Mouse (Mus musculus) layer of hippocampus, postnatal 10 days (tissue): ENCODE results near the gene Cfap61. TPM values are rescaled to one million over a fixed set of nuclear protein-coding genes. Genes with fewer than 3 reads are reported as not detected.

ENCODE experiments used
- DNase-seq, 2 experiments: peaks; one replicate each; pipeline ENCODE4 v3.0.0; 2021; ENCODE audit warnings: low spot score in 2 of 2
- total RNA-seq, 2 experiments: library from RNA; stranded (reverse); gene quantifications; 2 replicates each; pipeline ENCODE4 v1.2.3; 2021

Cfap61 gene
- total RNA-seq, 2 experiments from 2014 or later, result 3.6 to 4.1 TPM

DNA sequence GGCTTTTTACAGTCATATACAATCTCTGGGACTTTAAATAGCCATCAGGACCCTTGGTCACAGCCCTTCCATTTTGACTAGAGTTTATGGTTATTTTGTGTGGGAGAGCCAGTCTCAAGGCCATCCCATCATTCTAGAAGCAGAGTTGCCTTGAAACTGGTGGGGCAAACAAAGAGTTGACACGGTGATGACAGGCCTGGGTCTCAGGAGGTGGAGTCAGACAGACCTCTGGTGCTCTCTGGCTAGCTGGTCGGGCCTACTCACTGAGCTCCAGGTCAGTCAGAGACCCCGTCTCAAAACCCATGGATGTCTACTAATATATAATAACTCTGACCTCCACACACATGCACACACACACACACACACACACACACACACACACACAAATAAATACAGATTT is 206.1 kb downstream of the Cfap61 start:
- no peak for DNase-seq

- no peak for DNase-seq
These were observed 212.7 kb downstream of the Cfap61 start for GRCm38 (mm10) chr2:146147306-146147705.

DNA sequence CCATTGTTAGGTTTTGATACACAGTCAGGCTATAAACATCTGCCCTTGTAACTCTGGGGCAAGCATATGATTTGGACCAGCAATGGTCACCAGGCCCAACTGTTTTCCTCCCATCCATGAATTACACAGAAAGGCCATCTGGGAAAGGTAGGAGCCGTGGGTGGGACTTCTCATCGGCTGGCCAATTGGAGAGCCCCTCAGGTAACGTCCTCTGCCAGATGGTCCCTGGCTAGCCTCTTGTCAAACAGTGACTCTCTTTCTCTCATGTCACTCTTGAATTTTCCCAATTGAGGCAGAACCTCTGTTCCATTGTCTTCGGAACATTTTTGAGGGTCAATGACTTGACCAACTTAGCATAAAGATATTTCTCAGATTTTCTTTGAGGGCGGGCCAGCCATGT is 213.2 kb downstream of the Cfap61 start:
- no peak for DNase-seq

- DNase-seq, result no peak
These were observed 214.8 kb downstream of the Cfap61 start for GRCm38 (mm10) chr2:146149206-146149974.

DNA sequence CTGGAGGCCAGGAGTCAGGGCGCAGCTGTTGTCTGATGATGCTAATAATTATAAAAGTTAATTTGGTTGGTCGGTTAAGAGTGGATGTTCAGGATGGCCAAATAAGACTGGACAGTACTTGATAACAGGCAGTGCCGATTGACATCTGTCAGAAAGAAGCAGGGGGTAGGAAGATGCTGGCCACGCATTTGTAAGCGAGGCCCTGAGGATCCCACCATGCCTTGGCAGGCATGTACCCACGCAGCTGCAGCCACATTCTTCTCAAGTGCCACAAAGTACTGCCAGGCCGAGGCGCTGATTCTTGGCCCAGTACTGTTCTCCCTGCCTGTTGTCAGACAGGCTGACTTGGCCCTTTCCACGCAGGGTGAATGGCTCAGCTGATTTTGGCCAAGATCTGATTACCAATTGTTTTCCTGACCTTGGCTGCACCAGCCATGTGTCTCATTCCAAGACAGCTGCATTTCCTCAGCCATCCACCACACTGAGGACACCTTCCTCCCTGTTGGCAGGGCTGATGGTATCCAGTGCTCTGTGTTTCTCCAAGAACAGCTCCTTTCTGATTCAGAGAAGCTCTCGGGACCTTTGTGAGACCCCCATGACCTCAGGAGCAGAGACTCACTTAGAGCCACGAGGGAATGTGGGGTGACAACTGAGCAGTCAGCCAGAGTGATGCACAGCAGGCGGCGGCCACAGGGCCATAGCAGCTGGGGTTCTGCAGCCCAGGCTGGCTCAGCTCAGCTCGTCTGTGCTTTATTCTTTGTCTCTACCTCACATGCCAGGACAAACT is 233.6 kb downstream of the Cfap61 start:
- DNase-seq, result no peak

GRCm38 (mm10) chr2:146169492-146169891 is 234.9 kb downstream of the Cfap61 start:
- DNase-seq, result no peak

DNA sequence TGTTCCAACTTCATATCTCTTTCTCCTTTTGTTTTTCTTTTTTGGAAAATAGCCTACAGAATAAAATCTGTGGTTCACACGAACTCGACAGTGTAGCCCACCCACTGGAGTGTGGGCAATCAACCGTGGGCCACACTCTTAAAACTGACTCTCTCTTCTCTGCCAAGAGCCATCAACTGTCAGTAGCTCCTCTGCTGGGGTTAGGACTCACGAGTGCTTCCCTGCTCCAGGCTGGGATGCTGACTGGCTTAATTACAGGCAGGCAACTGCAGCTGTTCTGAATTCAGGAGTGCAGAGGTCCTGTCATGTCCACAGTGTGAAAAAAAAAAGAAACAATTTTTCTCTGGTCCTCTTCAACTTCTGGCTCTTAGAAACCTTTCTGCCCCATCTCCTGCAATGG is 237.5 kb downstream of the Cfap61 start:
- DNase-seq, result no peak

- peak in 1 of 2 experiments; percentile 14 for DNase-seq
These were observed 239.6 kb downstream of the Cfap61 start for GRCm38 (mm10) chr2:146174173-146174572.

- DNase-seq, result no peak
These were observed 244.1 kb downstream of the Cfap61 start for GRCm38 (mm10) chr2:146178718-146179117.

DNA sequence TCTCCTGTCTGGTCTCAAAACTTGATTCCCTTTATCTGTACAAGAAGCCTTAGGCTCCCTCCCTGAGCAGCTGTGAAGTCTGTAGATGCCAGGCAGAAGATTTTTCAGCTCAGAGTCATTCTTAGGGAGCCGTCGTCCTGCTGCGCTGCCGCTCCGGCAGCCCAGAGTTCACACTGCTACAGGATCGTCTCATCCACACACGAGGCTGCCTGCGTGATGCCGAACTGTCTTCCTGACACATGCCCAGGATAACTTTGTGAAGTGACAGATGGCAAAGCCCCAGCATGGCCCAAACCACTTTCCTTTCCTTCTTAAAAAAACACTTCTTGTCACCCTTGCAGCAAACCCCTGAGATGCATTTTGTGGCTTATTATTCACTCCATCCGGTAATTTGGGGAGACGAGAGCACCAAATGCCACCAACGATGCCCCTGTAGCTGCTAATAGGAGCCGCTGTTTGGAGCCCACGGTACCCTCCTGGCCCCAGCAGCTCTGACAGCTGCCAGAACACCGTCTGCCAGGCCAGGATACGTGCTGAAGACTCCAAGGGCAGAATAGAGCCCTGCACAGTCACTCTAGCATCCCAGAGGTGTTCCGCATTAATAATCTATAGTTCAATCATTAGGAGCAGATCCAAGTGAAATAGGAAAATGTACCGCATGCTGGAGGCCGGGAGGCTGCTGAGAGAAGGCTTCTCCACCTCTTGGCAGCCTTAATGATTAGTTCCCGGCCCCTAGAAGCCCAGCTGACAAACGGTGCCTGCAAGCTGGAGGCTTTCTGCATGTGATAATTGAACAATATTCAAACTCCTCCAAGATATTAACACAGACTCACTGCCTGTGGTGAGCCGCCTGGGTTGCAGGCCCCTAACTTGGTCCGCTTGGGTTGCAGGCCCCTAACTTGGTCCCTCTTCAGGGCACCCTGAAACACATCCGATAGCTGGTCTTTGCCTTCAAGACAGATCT is 249.5 kb downstream of the Cfap61 start:
- no peak for DNase-seq

DNA sequence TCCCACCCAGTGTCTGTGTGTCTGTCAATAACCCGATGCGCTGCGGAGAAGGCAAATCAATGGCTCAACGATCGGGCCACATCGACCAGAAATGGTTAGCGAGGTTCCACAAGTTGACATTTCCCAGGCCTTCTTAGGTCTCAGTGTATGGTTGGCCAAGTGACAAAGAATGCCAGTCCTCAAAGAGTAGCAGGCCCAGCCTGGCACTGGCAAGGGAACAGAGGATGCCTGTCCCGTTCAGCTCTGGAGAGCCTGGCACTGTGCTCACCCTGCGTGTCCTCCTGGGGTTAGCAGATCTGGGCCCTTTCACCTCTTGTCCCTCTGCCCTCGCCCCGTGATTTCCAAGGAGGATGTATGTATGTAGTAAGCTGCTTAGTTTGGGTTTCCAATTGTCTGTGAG is 261.5 kb downstream of the Cfap61 start:
- no peak for DNase-seq

DNA sequence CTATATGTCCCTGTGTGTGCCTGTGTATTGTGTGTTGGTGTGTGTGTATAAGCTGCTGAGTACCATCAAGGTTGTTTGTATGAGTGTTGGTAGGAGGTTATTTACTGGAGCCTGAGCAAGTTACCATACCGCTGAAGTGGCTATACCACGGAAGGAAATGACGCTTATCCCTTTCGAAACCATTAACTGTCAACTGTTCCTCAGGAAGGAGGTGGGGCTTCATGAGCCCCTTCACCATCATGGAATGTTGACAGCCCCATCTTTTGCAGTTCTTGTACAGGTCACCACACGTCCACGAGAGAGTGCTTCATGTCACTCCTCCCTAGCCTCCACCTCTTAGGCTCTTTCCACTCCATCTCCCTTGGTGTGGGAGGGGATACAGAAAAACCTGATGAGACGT is 263.4 kb downstream of the Cfap61 start:
- DNase-seq, result no peak

DNA sequence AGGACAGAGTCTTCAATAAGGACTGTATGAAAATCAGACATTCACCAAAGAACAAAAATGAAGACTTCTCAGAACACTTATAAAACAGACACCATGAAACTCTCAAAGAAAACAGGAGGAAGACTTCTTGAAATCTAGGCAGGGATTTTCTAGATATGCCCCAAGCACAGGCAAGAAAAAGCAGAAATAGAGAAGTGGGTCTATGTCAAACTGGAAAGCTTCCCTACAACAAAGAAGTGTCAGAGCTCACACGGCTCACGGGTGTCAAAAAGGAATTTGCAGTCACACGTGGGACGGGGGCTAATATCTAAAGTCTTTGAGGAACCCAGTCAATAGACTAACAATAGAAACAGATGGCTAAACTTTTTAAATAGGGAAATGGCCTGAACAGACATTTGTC is 276.4 kb downstream of the Cfap61 start:
- DNase-seq, result no peak

- DNase-seq, result peak; percentile 67 to 71
These were observed 280.1 kb downstream of the Cfap61 start for GRCm38 (mm10) chr2:146214715-146215114.

GRCm38 (mm10) chr2:146216111-146217064 is 281.8 kb downstream of the Cfap61 start:
- no peak for DNase-seq

DNA sequence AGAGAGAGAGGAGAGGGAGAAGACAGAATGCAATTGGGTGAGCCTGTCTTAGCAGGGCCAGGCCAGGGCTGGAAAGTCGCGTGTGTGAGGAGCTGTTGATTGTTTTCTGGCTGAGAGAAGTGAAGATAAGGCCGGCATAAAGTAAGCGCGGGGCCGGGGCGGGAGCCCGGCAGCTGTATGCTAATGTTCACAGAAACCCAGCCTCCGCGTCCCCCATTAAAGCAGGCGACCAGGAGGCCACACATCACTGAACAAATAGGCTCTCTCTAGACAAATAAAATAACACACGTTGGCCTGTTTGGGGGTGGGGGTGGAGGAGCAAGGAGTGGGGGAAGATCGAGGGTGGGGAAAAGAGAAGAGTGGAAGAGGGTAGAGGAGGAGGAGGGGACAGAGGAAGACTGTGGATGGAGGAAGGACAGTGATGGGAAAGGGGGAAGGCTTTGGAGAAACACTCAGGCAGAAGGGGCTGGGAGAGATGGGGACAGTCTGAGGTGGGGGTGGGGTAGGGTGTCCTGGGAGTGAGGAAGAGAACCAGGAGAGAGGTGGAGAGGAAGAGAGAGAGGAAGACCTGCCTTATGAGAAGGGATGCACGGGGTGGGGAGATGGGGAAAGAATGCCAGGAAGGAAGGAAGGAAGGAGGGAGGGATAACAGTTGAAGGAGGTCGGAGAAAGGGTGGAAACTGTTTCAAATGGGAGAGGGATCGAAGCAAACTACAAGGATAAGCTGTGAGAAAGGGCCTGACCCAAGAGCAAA is 282.8 kb downstream of the Cfap61 start:
- peak; percentile 25 to 34 for DNase-seq

GRCm38 (mm10) chr2:146218161-146218691 is 283.6 kb downstream of the Cfap61 start:
- DNase-seq, result peak in 1 of 2 experiments; percentile 29

GRCm38 (mm10) chr2:146218881-146219535 is 284.4 kb downstream of the Cfap61 start:
- peak in 1 of 2 experiments; percentile 19 for DNase-seq

DNA sequence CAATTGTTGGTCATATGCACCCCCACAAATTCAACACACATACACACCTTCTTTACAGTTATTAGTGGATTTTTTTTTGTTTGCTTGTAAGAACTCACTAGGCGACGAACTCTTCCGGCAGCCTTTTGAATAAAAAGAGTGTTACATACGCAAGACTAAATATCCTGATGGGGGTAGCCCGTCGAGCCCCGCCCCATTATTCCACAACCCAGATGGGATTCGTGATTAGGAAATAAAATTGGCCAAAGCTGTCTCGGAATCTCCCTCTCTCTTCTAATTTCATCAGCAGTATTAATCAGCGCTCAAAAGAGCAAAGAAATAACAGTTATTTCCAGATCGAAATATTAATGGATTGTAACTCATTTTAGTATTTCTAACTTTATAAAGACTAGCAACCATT is 285.2 kb downstream of the Cfap61 start:
- DNase-seq, result no peak
